Mouse (Mus musculus) urinary bladder, postnatal 25 days (tissue): ENCODE results near the gene Csmd2.
"Not testable (repeated sequence)": the region's sequence is repeated elsewhere in the genome, so short reads cannot be mapped to it uniquely, and the experiment has no call there.

Experiments used
- DNase-seq: peaks from one replicate; pipeline ENCODE4 v3.0.0; 2022; ENCODE audit warnings: low spot score

Csmd2 gene

GRCm38 (mm10) chr4:128042626-128043025 is 55.0 kb downstream of the Csmd2 start:
- no peak for DNase-seq

DNA sequence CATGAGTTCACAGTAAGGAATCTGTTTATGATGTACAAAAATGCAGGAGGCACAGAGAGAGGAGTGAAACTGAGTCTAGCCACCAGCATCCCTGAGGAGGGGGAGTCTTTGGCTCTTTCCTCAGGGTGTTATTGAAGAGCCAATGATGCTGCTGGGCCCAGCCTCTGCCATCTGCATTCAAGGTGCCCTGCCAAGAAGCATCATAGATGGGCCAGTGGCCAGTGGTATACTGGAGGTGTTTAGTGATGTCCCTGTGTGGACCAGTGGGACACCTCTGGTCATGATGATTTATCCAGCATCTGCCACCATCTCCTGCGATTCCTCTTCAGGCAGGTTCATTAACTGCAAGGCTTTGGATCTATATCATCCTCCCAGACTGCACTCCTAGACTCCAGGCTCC is 61.1 kb downstream of the Csmd2 start:
- DNase-seq, result no peak

GRCm38 (mm10) chr4:128052701-128053100 is 65.0 kb downstream of the Csmd2 start:
- no peak for DNase-seq

- not testable (repeated sequence) for DNase-seq
These were observed 73.6 kb downstream of the Csmd2 start for GRCm38 (mm10) chr4:128061274-128061673.

GRCm38 (mm10) chr4:128067189-128067588 is 79.5 kb downstream of the Csmd2 start:
- DNase-seq, result no peak

DNA sequence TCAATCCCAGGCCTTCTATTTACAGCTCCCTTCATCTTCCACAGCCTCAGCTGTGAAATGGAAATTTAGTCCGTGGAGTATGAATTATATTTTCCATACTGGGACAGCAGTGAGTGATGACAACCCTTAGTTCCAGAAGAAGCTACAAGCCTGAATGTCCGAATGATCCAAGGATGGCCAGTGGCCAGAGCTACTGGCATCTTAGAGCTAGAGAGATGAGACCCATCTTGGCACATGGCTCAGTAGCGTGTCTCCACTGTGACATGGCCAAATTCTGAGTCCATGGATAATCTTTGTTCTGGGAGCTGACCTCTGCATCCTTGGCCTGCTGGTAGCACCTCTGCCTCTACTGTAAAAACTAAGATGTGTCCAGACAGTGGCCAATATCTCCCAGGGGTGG is 96.8 kb downstream of the Csmd2 start:
- DNase-seq, result no peak

- DNase-seq, result no peak
These were observed 97.4 kb downstream of the Csmd2 start for GRCm38 (mm10) chr4:128085096-128085495.

GRCm38 (mm10) chr4:128087147-128087606 is 99.5 kb downstream of the Csmd2 start:
- no peak for DNase-seq

DNA sequence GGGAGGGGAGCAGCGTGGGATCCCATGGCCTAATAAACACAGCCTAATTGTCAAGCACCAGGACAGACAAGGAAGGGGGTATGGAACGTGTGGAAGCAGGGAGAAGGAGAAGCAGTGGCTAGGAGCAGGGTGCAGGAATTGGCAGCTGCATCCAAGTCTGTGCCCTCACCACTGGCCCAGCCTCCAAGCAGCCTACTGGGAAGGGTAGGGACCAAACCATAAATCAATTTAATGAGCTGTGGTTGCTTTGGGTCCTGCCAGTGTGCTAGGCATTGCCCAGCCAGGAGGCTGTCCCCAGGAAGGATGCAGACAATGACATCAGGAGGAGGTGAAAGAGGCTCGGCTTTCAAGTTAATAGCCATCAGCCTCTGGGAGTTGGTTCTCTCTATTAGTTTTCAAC is 100.0 kb downstream of the Csmd2 start:
- DNase-seq, result no peak

- DNase-seq, result no peak
These were observed 100.6 kb downstream of the Csmd2 start for GRCm38 (mm10) chr4:128088264-128088663.

DNA sequence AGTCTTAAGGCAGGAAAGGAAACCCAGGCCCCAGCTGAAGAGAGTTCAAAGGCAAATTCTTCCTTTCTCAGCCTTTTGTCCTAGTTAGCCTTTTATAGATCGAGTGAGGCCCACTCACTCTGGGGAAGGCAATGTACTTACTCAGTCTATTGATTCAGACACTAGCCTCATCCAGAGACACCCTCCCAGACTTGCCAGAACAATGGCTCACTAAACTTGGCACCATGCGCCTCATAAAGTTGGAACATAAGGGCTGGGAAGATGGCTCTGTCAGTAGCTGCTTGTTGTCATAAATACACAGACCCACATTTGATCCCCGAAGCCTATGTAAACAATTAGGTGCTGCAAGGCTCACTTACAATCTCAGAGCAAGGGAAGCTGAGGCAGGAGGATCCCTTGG is 104.3 kb downstream of the Csmd2 start:
- no peak for DNase-seq

GRCm38 (mm10) chr4:128099515-128099914 is 111.9 kb downstream of the Csmd2 start:
- DNase-seq, result no peak

- no peak for DNase-seq
These were observed 112.9 kb downstream of the Csmd2 start for GRCm38 (mm10) chr4:128100541-128100940.

DNA sequence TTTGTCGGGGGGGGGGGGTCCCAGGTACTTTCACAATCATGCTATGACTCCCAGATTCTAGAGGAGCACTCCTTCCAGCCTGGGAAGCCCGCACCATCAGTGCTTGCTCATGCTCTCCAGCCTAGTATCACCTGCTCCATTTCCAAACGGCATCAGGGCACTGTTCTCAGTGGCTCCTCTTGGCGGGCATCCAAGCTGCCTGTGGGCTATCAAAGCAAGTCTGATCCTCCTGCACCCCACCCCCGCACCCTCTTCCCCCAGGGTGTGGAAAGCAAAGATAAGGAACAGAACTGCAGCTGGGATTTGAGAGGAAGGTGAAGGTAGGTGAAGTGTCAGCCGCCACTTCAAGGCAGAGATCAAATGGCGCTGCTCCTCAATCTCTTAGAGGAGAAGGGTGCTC is 128.7 kb downstream of the Csmd2 start:
- DNase-seq, result no peak

DNA sequence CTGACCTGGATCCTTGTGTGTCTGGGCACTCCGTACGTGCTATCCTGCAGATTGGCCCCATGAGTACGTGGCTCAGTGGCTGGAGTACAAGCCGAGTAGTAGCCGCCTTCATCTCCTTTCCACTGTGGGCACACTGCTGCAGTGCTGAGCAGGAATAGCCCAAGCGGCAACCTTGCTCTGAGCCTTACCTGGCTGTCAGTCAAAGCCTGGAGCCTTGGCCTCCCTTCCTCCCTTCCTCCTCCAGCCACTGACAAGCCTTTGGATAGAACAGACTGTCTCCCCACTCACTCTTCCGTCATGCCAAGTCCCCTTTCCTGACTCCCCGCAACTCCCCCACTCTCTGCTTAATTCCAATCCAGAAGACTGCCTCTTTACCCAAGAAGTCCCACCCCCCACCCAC is 135.6 kb downstream of the Csmd2 start:
- no peak for DNase-seq

GRCm38 (mm10) chr4:128124738-128125137 is 137.1 kb downstream of the Csmd2 start:
- DNase-seq, result no peak

DNA sequence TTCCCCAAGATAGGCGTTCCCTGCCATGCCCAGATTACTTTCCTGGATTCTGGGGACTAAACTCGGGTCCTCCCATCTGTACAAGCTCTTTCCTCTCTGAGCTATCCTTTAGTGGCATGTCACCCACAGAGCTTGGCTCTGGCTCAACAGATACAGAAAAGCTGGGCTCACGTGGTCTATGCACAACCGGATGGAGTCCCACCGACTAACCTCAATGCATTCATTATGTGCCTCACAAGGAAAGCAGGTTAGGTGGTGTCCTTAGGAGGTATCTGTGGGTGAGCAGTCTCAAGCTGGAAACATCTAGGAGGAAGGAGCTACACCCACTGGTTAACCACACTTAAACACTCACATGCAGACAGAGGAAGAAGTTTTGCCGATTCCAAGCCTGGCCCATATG is 140.9 kb downstream of the Csmd2 start:
- DNase-seq, result no peak

GRCm38 (mm10) chr4:128130611-128131142 is 143.0 kb downstream of the Csmd2 start:
- DNase-seq, result no peak

DNA sequence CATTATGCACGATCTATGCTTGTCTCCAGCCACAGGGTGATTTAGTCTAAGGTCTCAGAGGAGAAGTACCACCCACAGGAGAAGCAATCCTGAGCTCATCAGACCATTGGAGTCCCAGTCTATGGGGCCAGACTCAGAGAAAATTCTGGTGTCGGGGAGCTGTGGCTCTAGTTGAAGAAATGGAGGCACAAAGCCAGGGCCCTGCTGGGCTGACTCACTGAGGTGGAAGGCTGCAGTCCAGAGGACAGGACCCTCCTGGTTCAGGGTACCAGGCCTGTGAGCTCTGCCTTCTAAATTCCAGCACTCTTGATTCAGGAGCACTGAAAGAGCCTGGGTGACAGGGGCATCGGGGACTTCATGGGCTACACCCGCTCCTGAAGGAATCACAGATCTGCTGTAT is 144.0 kb downstream of the Csmd2 start:
- no peak for DNase-seq

GRCm38 (mm10) chr4:128132876-128133646 is 145.4 kb downstream of the Csmd2 start:
- no peak for DNase-seq

DNA sequence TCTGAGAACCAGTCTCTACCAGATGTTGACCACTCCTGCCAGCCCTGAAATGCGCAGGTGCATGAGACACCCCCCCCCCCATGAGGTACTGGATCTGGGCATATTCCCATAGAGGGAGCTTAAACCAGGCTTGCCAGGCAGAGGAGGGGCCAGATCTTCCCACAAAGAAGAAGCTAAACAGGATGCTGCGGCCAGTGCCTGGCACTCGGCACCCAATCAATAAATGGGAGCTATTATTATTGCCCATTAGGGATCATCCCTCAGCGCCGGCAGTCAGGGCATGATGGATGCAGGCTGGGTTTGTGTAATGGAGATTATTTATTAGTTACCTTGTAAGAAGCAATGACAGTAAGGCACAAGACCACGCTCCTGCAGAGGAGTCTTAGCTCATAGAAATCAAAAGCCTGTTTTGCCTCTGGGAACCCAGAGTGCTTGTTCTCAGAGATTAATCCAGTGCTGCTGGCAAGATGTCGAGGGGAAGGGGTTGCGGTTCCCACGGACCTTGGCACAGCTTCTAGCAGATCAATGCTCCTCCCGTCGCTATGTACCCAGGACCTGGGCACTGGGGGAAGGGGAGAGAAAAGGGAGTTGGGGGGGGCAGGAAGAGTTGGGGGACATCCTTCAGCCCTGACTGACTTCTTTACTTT is 146.8 kb downstream of the Csmd2 start:
- DNase-seq, result no peak

- DNase-seq, result no peak
These were observed 147.5 kb downstream of the Csmd2 start for GRCm38 (mm10) chr4:128135014-128135622.

GRCm38 (mm10) chr4:128139991-128140390 is 152.3 kb downstream of the Csmd2 start:
- DNase-seq, result no peak
